Mouse (Mus musculus) hindbrain, embryonic 10.5 days (tissue): ENCODE results near the gene Rhog. TPM values are rescaled to one million over a fixed set of nuclear protein-coding genes. Genes with fewer than 3 reads are reported as not detected.

Experiments used
- DNase-seq: peaks from one replicate; pipeline ENCODE4 v3.0.0-alpha.2; 2017; ENCODE audit warnings: low spot score
- H3K27ac ChIP-seq: fragments of 300-500 bp; sonication (generic); 2 replicates; pipeline ENCODE4 v1.5.1; 2016; ENCODE audit warnings: mild to moderate bottlenecking, moderate library complexity
- H3K27me3 ChIP-seq: fragments of 300-500 bp; sonication (generic); 2 replicates; pipeline ENCODE4 v1.6.1; 2016; ENCODE audit warnings: mild to moderate bottlenecking; ENCODE audit not compliant: poor library complexity, insufficient read depth, severe bottlenecking
- H3K36me3 ChIP-seq: fragments of 300-500 bp; sonication (generic); 2 replicates; pipeline ENCODE4 v1.6.1; 2016; ENCODE audit warnings: mild to moderate bottlenecking, moderate library complexity
- H3K4me1 ChIP-seq: fragments of 300-500 bp; sonication (generic); replicated peaks from 2 replicates; pipeline ENCODE4 v1.6.1; 2016; ENCODE audit warnings: mild to moderate bottlenecking
- H3K4me3 ChIP-seq: fragments of 300-500 bp; sonication (generic); 2 replicates; pipeline ENCODE4 v1.5.1; 2016; ENCODE audit warnings: mild to moderate bottlenecking, moderate library complexity
- H3K9me3 ChIP-seq: fragments of 300-500 bp; sonication (generic); 2 replicates; pipeline ENCODE4 v1.6.1; 2016; ENCODE audit warnings: mild to moderate bottlenecking, moderate library complexity
- WGBS: fragments of 180-500 bp; shearing (Covaris S2); methylation state at CpG from one replicate; pipeline ENCODE4 v1.1.7; 2016; 5-methylcytosine and 5-hydroxymethylcytosine counted together
- polyA plus RNA-seq: library from polyadenylated mRNA; unstranded; fragments of >200 nt; fragmentation: Nextera tagmentation; extraction: Ambion mirVana; gene quantifications from 2 replicates; pipeline ENCODE4 v1.2.1, GENCODE M21; 2016

The Rhog gene
- polyA plus RNA-seq, 1 experiment from 2014 or later = 34.3 TPM

- H3K36me3 ChIP-seq = peaks cover 56% of the 10 kb centered on the region
- no peak overlapping the region for H3K4me3 ChIP-seq
- H3K9me3 ChIP-seq = peaks cover 6% of the 10 kb centered on the region; the same call in 1 of the 2 replicates
- H3K27ac ChIP-seq = no peak overlapping the region
- peaks cover 8% of the 10 kb centered on the region for H3K4me1 ChIP-seq
- DNase-seq = no peak
- WGBS = 92% methylated on average over 4 of the region's 4 CpGs
- no peaks in the 10 kb centered on the region for H3K27me3 ChIP-seq
These were observed 27.7 kb downstream of the Rhog start for GRCm38 (mm10) chr7:102228049-102228670.

GRCm38 (mm10) chr7:102226051-102226450 is 29.8 kb downstream of the Rhog start:
- Histone ChIP-seq H3K4me1 (peaks cover 16% of the 10 kb centered on the region), H3K27ac (no peak overlapping the region), H3K4me3 (no peak overlapping the region), H3K9me3 (peaks cover 6% of the 10 kb centered on the region; the same call in 1 of the 2 replicates), H3K36me3 (peaks cover 46% of the 10 kb centered on the region), H3K27me3 (no peaks in the 10 kb centered on the region)
- WGBS = 93% methylated on average over 6 of the region's 6 CpGs
- no peak for DNase-seq

GRCm38 (mm10) chr7:102223883-102224738 is 31.7 kb downstream of the Rhog start:
- no peak overlapping the region for H3K4me3 ChIP-seq
- 82% methylated on average over 5 of the region's 5 CpGs for WGBS
- DNase-seq = no peak

GRCm38 (mm10) chr7:102222830-102223556 is 32.9 kb downstream of the Rhog start:
- peak; percentile 71 for DNase-seq
- no peaks in the 10 kb centered on the region for H3K27me3 ChIP-seq
- H3K36me3 ChIP-seq = peaks cover 20% of the 10 kb centered on the region
- H3K9me3 ChIP-seq = no peaks in the 10 kb centered on the region
- peak overlapping the region; percentile 74 for H3K4me3 ChIP-seq
- 1% methylated on average over 31 of the region's 31 CpGs for whole genome bisulfite sequencing
- H3K4me1 ChIP-seq = peaks cover 14% of the 10 kb centered on the region
- H3K27ac ChIP-seq = peak overlapping the region; percentile 87

More at GRCm38 (mm10) chr7:102223883-102224738, 31.7 kb downstream of the Rhog start:
- Histone ChIP-seq H3K27me3 (no peaks in the 10 kb centered on the region), H3K36me3 (peaks cover 29% of the 10 kb centered on the region), H3K9me3 (peaks cover 2% of the 10 kb centered on the region; the same call in 1 of the 2 replicates), H3K4me1 (peaks cover 14% of the 10 kb centered on the region), H3K27ac (no peak overlapping the region)

GRCm38 (mm10) chr7:102222336-102222735 is 33.5 kb downstream of the Rhog start:
- WGBS = 1% methylated on average over 11 of the region's 13 CpGs
- H3K27ac ChIP-seq = peak overlapping the region; percentile 87
- peaks cover 13% of the 10 kb centered on the region for H3K36me3 ChIP-seq
- peak overlapping the region; percentile 74 for H3K4me3 ChIP-seq
- peaks cover 14% of the 10 kb centered on the region for H3K4me1 ChIP-seq
- no peaks in the 10 kb centered on the region for H3K27me3 ChIP-seq
- no peaks in the 10 kb centered on the region for H3K9me3 ChIP-seq
- peak; percentile 70 for DNase-seq

GRCm38 (mm10) chr7:102221899-102222298 is 34.0 kb downstream of the Rhog start:
- H3K4me3 ChIP-seq = peak overlapping the region; percentile 74

GRCm38 (mm10) chr7:102211071-102211470 is 44.8 kb downstream of the Rhog start:
- H3K27ac ChIP-seq = peak overlapping the region; percentile 96
- no peak for DNase-seq
- WGBS = 62% methylated on average over 3 of the region's 3 CpGs
- peaks cover 20% of the 10 kb centered on the region for H3K4me1 ChIP-seq
- H3K9me3 ChIP-seq = no peaks in the 10 kb centered on the region
- H3K27me3 ChIP-seq = no peaks in the 10 kb centered on the region
- no peaks in the 10 kb centered on the region for H3K36me3 ChIP-seq
- H3K4me3 ChIP-seq = peak overlapping the region; percentile 71

More at GRCm38 (mm10) chr7:102221899-102222298, 34.0 kb downstream of the Rhog start:
- H3K27ac ChIP-seq = peak overlapping the region; percentile 67
- peaks cover 14% of the 10 kb centered on the region for H3K4me1 ChIP-seq
- WGBS = 56% methylated on average over 1 of the region's 1 CpGs
- DNase-seq = no peak
- H3K27me3 ChIP-seq = no peaks in the 10 kb centered on the region
- H3K36me3 ChIP-seq = peaks cover 10% of the 10 kb centered on the region
- no peaks in the 10 kb centered on the region for H3K9me3 ChIP-seq

GRCm38 (mm10) chr7:102209756-102210721 is 45.8 kb downstream of the Rhog start, which contains the start of the genes Nup98 and Pgap2:
Gene Nup98 (minus strand): TSS chr7:102210176.
Gene Pgap2 (plus strand): TSS chr7:102210208.
- Histone ChIP-seq H3K4me3 (peak within 1 kb of the TSS; percentile 71), H3K9me3 (no peaks in the 10 kb centered on the region), H3K27ac (peak within 1 kb of the TSS; percentile 96), H3K4me1 (peaks cover 20% of the 10 kb centered on the region), H3K36me3 (no peaks in the 10 kb centered on the region), H3K27me3 (no peaks in the 10 kb centered on the region)
- DNase-seq = peak; percentile 100
- WGBS = under 1% methylated on average over 87 of the region's 87 CpGs

GRCm38 (mm10) chr7:102208806-102209363 is 47.0 kb downstream of the Rhog start:
- Histone ChIP-seq H3K9me3 (no peaks in the 10 kb centered on the region), H3K4me3 (peak overlapping the region; percentile 71), H3K27ac (peak overlapping the region; percentile 96; the same call in 1 of the 2 replicates), H3K36me3 (peaks cover 7% of the 10 kb centered on the region), H3K4me1 (peaks cover 20% of the 10 kb centered on the region), H3K27me3 (no peaks in the 10 kb centered on the region)
- DNase-seq = no peak
- WGBS = 56% methylated on average over 4 of the region's 4 CpGs

GRCm38 (mm10) chr7:102205646-102206045 is 50.2 kb downstream of the Rhog start:
- DNase-seq = no peak
- H3K27me3 ChIP-seq = no peaks in the 10 kb centered on the region
- WGBS = 98% methylated on average over 1 of the region's 1 CpGs

GRCm38 (mm10) chr7:102204296-102204857 is 51.5 kb downstream of the Rhog start:
- Histone ChIP-seq H3K4me1 (peaks cover 17% of the 10 kb centered on the region), H3K27ac (no peak overlapping the region), H3K36me3 (peaks cover 7% of the 10 kb centered on the region), H3K4me3 (no peak overlapping the region), H3K27me3 (no peaks in the 10 kb centered on the region), H3K9me3 (no peaks in the 10 kb centered on the region)
- DNase-seq = no peak
- WGBS = 85% methylated on average over 3 of the region's 3 CpGs

More at GRCm38 (mm10) chr7:102205646-102206045, 50.2 kb downstream of the Rhog start:
- Histone ChIP-seq H3K27ac (no peak overlapping the region), H3K4me1 (peaks cover 18% of the 10 kb centered on the region), H3K9me3 (no peaks in the 10 kb centered on the region), H3K36me3 (peaks cover 7% of the 10 kb centered on the region), H3K4me3 (no peak overlapping the region)
